Mouse (Mus musculus): Measurements from ENCODE around the gene Uncx. TPM values are rescaled to one million over a fixed set of nuclear protein-coding genes. Genes with fewer than 3 reads are reported as not detected.
"Not testable (repeated sequence)": the region's sequence is repeated elsewhere in the genome, so short reads cannot be mapped to it uniquely, and the experiment has no call there.

Gene Uncx
- polyA plus RNA-seq, 1 experiment from 2014 or later: not detected

GRCm38 (mm10) chr5:139590682-139591360 lies 47.5 kb downstream of the Uncx start:
- not testable (repeated sequence) for H3K4me2 ChIP-seq; H3K36me3 ChIP-seq; H3K9ac ChIP-seq; ATAC-seq (replicated peaks; ENCODE audit: insufficient number of reproducible peaks, insufficient read depth, low FRiP score, low read depth); H3K4me1 ChIP-seq (replicated peaks); H3K9me3 ChIP-seq (replicated peaks); H3K4me3 ChIP-seq; H3K27ac ChIP-seq
- peaks cover 75% of the 10 kb centered on the region for H3K27me3 ChIP-seq
- WGBS: 33% methylated on average over 6 of the region's 6 CpGs

- no peaks in the 10 kb centered on the region for H3K9me3 ChIP-seq (replicated peaks)
- no peak overlapping the region for H3K27ac ChIP-seq
- ATAC-seq (replicated peaks; ENCODE audit: insufficient number of reproducible peaks, insufficient read depth, low FRiP score, low read depth): no peak
- no peaks in the 10 kb centered on the region for H3K36me3 ChIP-seq
- no peak overlapping the region for H3K9ac ChIP-seq
- no peaks in the 10 kb centered on the region for H3K4me1 ChIP-seq (replicated peaks)
- 80% methylated on average over 3 of the region's 3 CpGs for WGBS
- H3K4me2 ChIP-seq: no peak overlapping the region
- no peak overlapping the region for H3K4me3 ChIP-seq
- H3K27me3 ChIP-seq: peaks cover 75% of the 10 kb centered on the region
Observed at GRCm38 (mm10) chr5:139592011-139592410, 48.7 kb downstream of the Uncx start.

- Histone ChIP-seq H3K27ac (no peak overlapping the region), H3K27me3 (peaks cover 79% of the 10 kb centered on the region), H3K36me3 (no peaks in the 10 kb centered on the region), H3K9ac (no peak overlapping the region), H3K9me3 (replicated peaks) (no peaks in the 10 kb centered on the region), H3K4me2 (no peak overlapping the region), H3K4me1 (replicated peaks) (no peaks in the 10 kb centered on the region), H3K4me3 (no peak overlapping the region)
- ATAC-seq (replicated peaks; ENCODE audit: insufficient number of reproducible peaks, insufficient read depth, low FRiP score, low read depth): no peak
- WGBS: 56% methylated on average over 3 of the region's 3 CpGs
Observed at GRCm38 (mm10) chr5:139592850-139593249, 49.6 kb downstream of the Uncx start.

- no peak overlapping the region for H3K4me2 ChIP-seq
- H3K4me1 ChIP-seq (replicated peaks): no peaks in the 10 kb centered on the region
- no peaks in the 10 kb centered on the region for H3K36me3 ChIP-seq
- H3K27ac ChIP-seq: no peak overlapping the region
- no peak overlapping the region for H3K9ac ChIP-seq
- H3K4me3 ChIP-seq: no peak overlapping the region
- WGBS: 8% methylated on average over 21 of the region's 21 CpGs
- H3K9me3 ChIP-seq (replicated peaks): no peaks in the 10 kb centered on the region
- no peak for ATAC-seq (replicated peaks; ENCODE audit: insufficient number of reproducible peaks, insufficient read depth, low FRiP score, low read depth)
- peaks cover 82% of the 10 kb centered on the region for H3K27me3 ChIP-seq
Observed at GRCm38 (mm10) chr5:139593746-139594145, 50.5 kb downstream of the Uncx start.

- 72% methylated on average over 14 of the region's 14 CpGs for WGBS
- ATAC-seq (replicated peaks; ENCODE audit: insufficient number of reproducible peaks, insufficient read depth, low FRiP score, low read depth): no peak
- H3K36me3 ChIP-seq: no peaks in the 10 kb centered on the region
- H3K4me2 ChIP-seq: no peak overlapping the region
- H3K27me3 ChIP-seq: peaks cover 88% of the 10 kb centered on the region
- peaks cover 7% of the 10 kb centered on the region; the same call in 1 of the 2 replicates for H3K4me1 ChIP-seq (replicated peaks)
- no peaks in the 10 kb centered on the region for H3K9me3 ChIP-seq (replicated peaks)
- no peak overlapping the region for H3K27ac ChIP-seq
- no peak overlapping the region for H3K4me3 ChIP-seq
- no peak overlapping the region for H3K9ac ChIP-seq
Observed at GRCm38 (mm10) chr5:139595001-139595400, 51.7 kb downstream of the Uncx start.

Other genes with a start within 250 kb of the Uncx start
- gene Adap1, start 217.9 kb upstream of the Uncx start, polyA plus RNA-seq (2015; fragmentation: Nextera tagmentation; extraction: Ambion mirVana): 1.9 and 3.1 TPM in 2 replicates
- 69.7 and 77.3 TPM in 2 replicates for gene Cox19, start 192.1 kb upstream of the Uncx start, polyA plus RNA-seq (2015; fragmentation: Nextera tagmentation; extraction: Ambion mirVana)
- gene Cyp2w1, start 190.9 kb upstream of the Uncx start, polyA plus RNA-seq (2015; fragmentation: Nextera tagmentation; extraction: Ambion mirVana): 0.47 TPM in 1 of 2 replicates, not detected in the other
- gene Gpr146, start 165.8 kb upstream of the Uncx start, polyA plus RNA-seq (2015; fragmentation: Nextera tagmentation; extraction: Ambion mirVana): 14.0 and 14.7 TPM in 2 replicates
- 0.63 and 0.76 TPM in 2 replicates for gene C130050O18Rik, start 138.2 kb upstream of the Uncx start, polyA plus RNA-seq (2015; fragmentation: Nextera tagmentation; extraction: Ambion mirVana)
- gene Gper1, start 120.3 kb upstream of the Uncx start, polyA plus RNA-seq (2015; fragmentation: Nextera tagmentation; extraction: Ambion mirVana): 1.5 and 5.4 TPM in 2 replicates
- gene 3110082I17Rik, start 83.0 kb upstream of the Uncx start, polyA plus RNA-seq (2015; fragmentation: Nextera tagmentation; extraction: Ambion mirVana): 15.5 and 19.5 TPM in 2 replicates
- 7.2 and 9.8 TPM in 2 replicates for gene Zfand2a, start 58.9 kb upstream of the Uncx start, polyA plus RNA-seq (2015; fragmentation: Nextera tagmentation; extraction: Ambion mirVana)
- 1.3 and 2.4 TPM in 2 replicates for gene Micall2, start 192.8 kb downstream of the Uncx start, polyA plus RNA-seq (2015; fragmentation: Nextera tagmentation; extraction: Ambion mirVana)
- gene Ints1, start 232.2 kb downstream of the Uncx start, polyA plus RNA-seq (2015; fragmentation: Nextera tagmentation; extraction: Ambion mirVana): 12.6 and 20.6 TPM in 2 replicates
- 19.1 and 23.0 TPM in 2 replicates for gene Mafk, start 248.0 kb downstream of the Uncx start, polyA plus RNA-seq (2015; fragmentation: Nextera tagmentation; extraction: Ambion mirVana)